Mouse (Mus musculus) hindbrain, embryonic 14.5 days (tissue): ENCODE measurements around the gene Stk35. TPM values are rescaled to one million over a fixed set of nuclear protein-coding genes. Genes with fewer than 3 reads are reported as not detected.

ENCODE experiments used
- ATAC-seq: fragments of 200-750 bp; cut with Nextera tagmentation; 2 replicates; pipeline ENCODE4 v1.8.0; 2017; ENCODE audit warnings: moderate number of reproducible peaks, mild to moderate bottlenecking, moderate TSS enrichment, moderate library complexity; ENCODE audit not compliant: low FRiP score
- DNase-seq: peaks from one replicate; pipeline ENCODE4 v3.0.0-alpha.2; 2015; ENCODE audit warnings: low spot score
- H3K27ac ChIP-seq: fragments of 300-500 bp; sonication (generic); 2 replicates; pipeline ENCODE4 v1.5.1; 2014; ENCODE audit warnings: mild to moderate bottlenecking, moderate library complexity
- H3K27me3 ChIP-seq: fragments of 300-500 bp; sonication (generic); 2 replicates; pipeline ENCODE4 v1.6.1; 2014; ENCODE audit warnings: mild to moderate bottlenecking, low read length, mixed read lengths; ENCODE audit not compliant: control insufficient read depth, insufficient read depth
- H3K36me3 ChIP-seq: fragments of 300-500 bp; sonication (generic); replicated peaks from 2 replicates; pipeline ENCODE4 v1.6.1; 2014; ENCODE audit not compliant: control insufficient read depth, insufficient read depth
- H3K4me1 ChIP-seq: fragments of 300-500 bp; sonication (generic); replicated peaks from 2 replicates; pipeline ENCODE4 v1.6.1; 2014; ENCODE audit warnings: antibody characterized with exemption, low read length, mixed read lengths; ENCODE audit not compliant: control insufficient read depth, insufficient read depth
- H3K4me2 ChIP-seq: fragments of 300-500 bp; sonication (generic); replicated peaks from 2 replicates; pipeline ENCODE4 v1.6.1; 2014; ENCODE audit warnings: mild to moderate bottlenecking, moderate library complexity
- H3K4me3 ChIP-seq: fragments of 300-500 bp; sonication (generic); replicated peaks from 2 replicates; pipeline ENCODE4 v1.5.1; 2014; ENCODE audit warnings: mild to moderate bottlenecking, low read length
- H3K9ac ChIP-seq: fragments of 300-500 bp; sonication (generic); 2 replicates; pipeline ENCODE4 v1.6.1; 2014
- H3K9me3 ChIP-seq: fragments of 300-500 bp; sonication (generic); 2 replicates; pipeline ENCODE4 v1.6.1; 2016; ENCODE audit warnings: low read length; ENCODE audit not compliant: control insufficient read depth
- WGBS: fragments of 180-500 bp; shearing (Covaris S2); extraction: QIAGEN DNeasy Blood & Tissue Kit; methylation state at CpG from one replicate; pipeline ENCODE4 v1.1.7; 2014; 5-methylcytosine and 5-hydroxymethylcytosine counted together
- polyA plus RNA-seq: library from polyadenylated mRNA; unstranded; fragments of >200 nt; fragmentation: Nextera tagmentation; extraction: Ambion mirVana; gene quantifications from 2 replicates; pipeline ENCODE4 v1.2.1, GENCODE M21; 2014

Stk35 gene
- polyA plus RNA-seq, 1 experiment from 2014 or later: 10.3 TPM

DNA sequence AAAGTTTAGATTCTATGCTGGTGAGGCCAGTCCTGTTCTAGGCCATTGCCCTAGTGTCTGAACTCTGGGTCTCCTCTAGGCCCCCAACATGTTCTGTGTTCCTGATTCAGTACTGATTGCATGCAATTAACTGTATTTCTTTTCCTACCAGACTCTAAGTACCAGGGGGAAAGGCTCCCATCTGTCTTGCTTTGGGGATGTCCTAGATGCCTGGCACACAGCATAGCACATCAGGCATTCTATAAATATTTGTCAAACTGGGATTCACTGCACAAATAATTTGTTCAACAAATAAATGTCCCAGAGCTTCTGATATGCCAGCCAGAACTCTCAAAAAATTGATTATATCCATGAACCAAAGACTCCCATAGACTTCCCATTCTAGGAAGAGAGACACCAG, 76.6 kb downstream of the Stk35 start:
- Histone ChIP-seq H3K4me1 (0 out of 2 replicates have a peak, but pooled peaks cover 2% of the 10 kb centered on the region), H3K36me3 (no peaks in the 10 kb centered on the region), H3K9ac (no peak overlapping the region), H3K4me2 (no peak overlapping the region), H3K27ac (no peak overlapping the region), H3K9me3 (no peaks in the 10 kb centered on the region), H3K27me3 (no peaks in the 10 kb centered on the region), H3K4me3 (no peak overlapping the region)
- no peak for ATAC-seq
- DNase-seq: no peak

DNA sequence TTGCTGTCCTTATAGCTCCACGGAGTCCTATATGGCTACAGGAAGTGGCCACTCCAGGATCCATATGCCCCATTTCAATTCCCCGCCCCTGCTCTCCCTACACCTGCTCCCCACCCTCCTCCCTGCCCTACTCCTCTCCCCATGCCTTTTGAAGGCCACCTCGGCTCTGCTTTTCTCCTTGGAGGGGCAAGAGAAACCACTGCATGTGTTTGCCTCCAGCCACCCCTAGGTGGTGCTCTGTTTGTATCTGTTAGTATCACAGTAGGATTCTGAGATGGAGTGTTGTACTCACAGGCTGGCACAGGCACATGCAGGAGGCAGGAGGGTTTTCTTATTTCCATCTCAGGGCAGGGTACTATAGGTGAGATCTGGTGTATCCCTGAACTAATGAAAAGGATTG, 79.5 kb downstream of the Stk35 start:
- ATAC-seq (no peak), DNase-seq (peak; percentile 67)
- H3K9me3 ChIP-seq: no peaks in the 10 kb centered on the region
- H3K9ac ChIP-seq: no peak overlapping the region
- no peak overlapping the region for H3K4me2 ChIP-seq
- H3K27me3 ChIP-seq: no peaks in the 10 kb centered on the region
- H3K27ac ChIP-seq: no peak overlapping the region
- whole genome bisulfite sequencing: 41% methylated on average over 3 of the region's 3 CpGs
- H3K36me3 ChIP-seq: no peaks in the 10 kb centered on the region
- no peak overlapping the region for H3K4me3 ChIP-seq
- no peaks in the 10 kb centered on the region for H3K4me1 ChIP-seq

DNA sequence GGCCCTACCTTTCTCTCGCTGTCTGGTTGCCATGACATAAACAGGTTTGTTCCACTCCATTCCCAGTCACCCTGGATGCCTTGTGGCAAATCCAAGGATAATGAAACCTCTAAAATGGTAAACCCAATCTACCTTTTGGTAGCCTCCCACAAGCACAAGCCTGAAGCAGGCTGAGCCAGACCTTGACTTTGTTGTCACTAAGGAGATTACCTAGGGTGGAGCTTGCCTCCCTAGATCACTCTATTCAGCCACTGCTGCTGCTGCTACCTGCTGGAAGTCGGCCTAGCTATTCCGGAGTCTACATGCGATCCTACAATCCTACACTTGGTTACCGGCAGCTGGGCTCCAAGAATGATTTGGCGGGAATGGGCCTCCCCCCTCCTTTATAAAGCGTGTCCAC, 79.9 kb downstream of the Stk35 start:
- Histone ChIP-seq H3K9ac (no peak overlapping the region), H3K4me1 (no peaks in the 10 kb centered on the region), H3K9me3 (no peaks in the 10 kb centered on the region), H3K4me2 (no peak overlapping the region), H3K36me3 (no peaks in the 10 kb centered on the region), H3K27me3 (no peaks in the 10 kb centered on the region), H3K27ac (no peak overlapping the region), H3K4me3 (no peak overlapping the region)
- no peak for ATAC-seq
- WGBS: 86% methylated on average over 7 of the region's 7 CpGs
- no peak for DNase-seq

DNA sequence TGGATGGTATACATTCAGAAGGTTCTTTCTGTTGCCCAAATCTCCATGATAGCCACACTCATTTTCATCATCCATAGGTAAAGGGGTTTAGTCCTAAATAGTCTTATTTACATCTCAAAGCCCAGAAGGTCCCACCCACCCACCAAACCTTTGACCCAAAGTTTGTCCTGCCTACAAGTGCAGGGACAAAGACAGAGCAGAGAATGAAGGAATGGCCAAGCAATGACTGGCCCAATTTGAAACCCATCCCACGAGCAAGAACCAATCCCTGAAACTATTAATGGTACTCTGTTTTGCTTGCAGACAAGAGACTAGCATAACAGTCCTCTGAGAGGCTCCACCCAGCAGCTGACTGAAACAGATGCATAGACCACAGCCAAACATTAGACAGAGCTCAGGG, 81.6 kb downstream of the Stk35 start:
- no peak for ATAC-seq
- 63% methylated on average over 1 of the region's 1 CpGs for WGBS
- no peaks in the 10 kb centered on the region for H3K27me3 ChIP-seq

More for the DNA sequence above, 81.6 kb downstream of the Stk35 start:
- no peaks in the 10 kb centered on the region for H3K9me3 ChIP-seq
- no peaks in the 10 kb centered on the region for H3K4me1 ChIP-seq
- no peaks in the 10 kb centered on the region for H3K36me3 ChIP-seq
- no peak overlapping the region for H3K4me3 ChIP-seq
- no peak overlapping the region for H3K9ac ChIP-seq
- no peak overlapping the region for H3K27ac ChIP-seq
- no peak overlapping the region for H3K4me2 ChIP-seq
- DNase-seq: no peak

Other genes with a start within 250 kb of the Stk35 start
- gene Sirpa, start 207.7 kb upstream of the Stk35 start, polyA plus RNA-seq: 38.6 and 40.7 TPM in 2 replicates
- gene Pdyn, start 100.7 kb upstream of the Stk35 start, polyA plus RNA-seq: 20.5 and 23.8 TPM in 2 replicates
- 0.05 TPM in 1 of 2 replicates, not detected in the other for gene Tgm3, start 211.8 kb downstream of the Stk35 start, polyA plus RNA-seq